Mouse (Mus musculus) CH12.LX (cell line): ENCODE measurements around the gene Zfp318. TPM values are rescaled to one million over a fixed set of nuclear protein-coding genes. Genes with fewer than 3 reads are reported as not detected.

Experiments
- DNase-seq: peaks from one replicate; pipeline ENCODE4 v3.0.0-alpha.2; 2013; ENCODE audit errors: extremely low read depth
- H3K27ac ChIP-seq: 2 replicates; pipeline ENCODE4 v1.5.1; 2012; ENCODE audit warnings: low read depth, mild to moderate bottlenecking, control low read depth, moderate library complexity; ENCODE audit not compliant: insufficient read depth
- H3K27me3 ChIP-seq: replicated peaks from 2 replicates; pipeline ENCODE3; 2012; ENCODE audit warnings: inconsistent platforms
- H3K36me3 ChIP-seq, 2 experiments: replicated peaks in 1 of 2; 2 replicates each; pipeline versions ENCODE3 to v1.6.1; 2012; ENCODE audit warnings: inconsistent platforms in 1 of 2, low read length in 1 of 2, mild to moderate bottlenecking in 1 of 2, mixed read lengths in 1 of 2, moderate library complexity in 1 of 2; ENCODE audit not compliant: control insufficient read depth in 1 of 2, insufficient read depth in 1 of 2
- H3K4me1 ChIP-seq, 2 experiments: 2 replicates each; pipeline ENCODE4 v1.6.1; 2012; ENCODE audit warnings: inconsistent platforms in 1 of 2, moderate library complexity in 1 of 2; ENCODE audit not compliant: insufficient read depth in 2 of 2, control insufficient read depth in 1 of 2
- H3K4me2 ChIP-seq: 2 replicates; pipeline ENCODE4 v1.6.1; 2012; ENCODE audit warnings: low read depth, mild to moderate bottlenecking, control low read depth; ENCODE audit not compliant: poor library complexity, insufficient read depth, severe bottlenecking
- H3K4me3 ChIP-seq, 3 experiments: fragments of 150-350 bp in 1 of 3; sonication (generic) in 1 of 3; replicated peaks in 1 of 3; 2 replicates each; pipeline versions ENCODE3 to v1.5.1; 2011 to 2012; ENCODE audit warnings: low read depth in 2 of 3, low read length in 2 of 3, mild to moderate bottlenecking in 2 of 3, moderate library complexity in 2 of 3, control low read depth in 1 of 3, improper control_type of control experiment in 1 of 3, inconsistent platforms in 1 of 3, mixed read lengths in 1 of 3; ENCODE audit not compliant: poor library complexity in 1 of 3
- H3K79me2 ChIP-seq: replicated peaks from 2 replicates; pipeline ENCODE4 v1.6.1; 2012; ENCODE audit warnings: mild to moderate bottlenecking, moderate library complexity; ENCODE audit not compliant: control insufficient read depth, poor library complexity, insufficient read depth, severe bottlenecking; ENCODE audit errors: extremely low read depth
- H3K9ac ChIP-seq: 2 replicates; pipeline ENCODE4 v1.6.1; 2012; ENCODE audit warnings: low read depth, mild to moderate bottlenecking, control low read depth, moderate library complexity; ENCODE audit not compliant: insufficient read depth
- H3K9me3 ChIP-seq: replicated peaks from 2 replicates; pipeline ENCODE3; 2012; ENCODE audit warnings: low read length, inconsistent platforms, mixed read lengths
- BHLHE40 ChIP-seq: IDR thresholded peaks from 2 replicates; pipeline ENCODE4 v1.6.1; 2011; ENCODE audit warnings: mild to moderate bottlenecking, low read depth, low read length, improper control_type of control experiment
- CHD1 ChIP-seq: IDR thresholded peaks from 2 replicates; pipeline ENCODE4 v1.6.1; 2012; ENCODE audit warnings: low read depth, low read length, improper control_type of control experiment, inconsistent platforms
- CTCF ChIP-seq, 2 experiments: IDR thresholded peaks in 1 of 2; conservative IDR thresholded peaks in 1 of 2; 2 replicates each; pipeline ENCODE4 v1.5.1; 2011 to 2012; ENCODE audit warnings: low read depth in 2 of 2, low read length in 2 of 2, improper control_type of control experiment in 1 of 2, inconsistent platforms in 1 of 2, mild to moderate bottlenecking in 1 of 2, moderate library complexity in 1 of 2
- EP300 ChIP-seq: IDR thresholded peaks from 2 replicates; pipeline ENCODE4 v1.6.1; 2011; ENCODE audit warnings: low read length, improper control_type of control experiment
- GABPA ChIP-seq: IDR thresholded peaks from 2 replicates; pipeline ENCODE4 v1.6.1; 2012; ENCODE audit warnings: low read depth, low read length, improper control_type of control experiment, inconsistent platforms; ENCODE audit not compliant: insufficient replicate concordance
- HCFC1 ChIP-seq: IDR thresholded peaks from 2 replicates; pipeline ENCODE4 v1.6.1; 2012; ENCODE audit warnings: low read depth, mild to moderate bottlenecking, inconsistent platforms, low read length, improper control_type of control experiment
- IRF4 ChIP-seq: IDR thresholded peaks from 2 replicates; pipeline ENCODE4 v1.6.1; 2014; ENCODE audit warnings: low read depth, mild to moderate bottlenecking, inconsistent platforms, low read length, improper control_type of control experiment
- JUN ChIP-seq: IDR thresholded peaks from 2 replicates; pipeline ENCODE4 v1.6.1; 2011; ENCODE audit warnings: low read depth, mild to moderate bottlenecking, low read length, improper control_type of control experiment, moderate library complexity; ENCODE audit not compliant: insufficient read depth
- JUND ChIP-seq: conservative IDR thresholded peaks from 2 replicates; pipeline ENCODE4 v1.6.1; 2011; ENCODE audit warnings: low read depth, low read length, improper control_type of control experiment
- MAX ChIP-seq: IDR thresholded peaks from 2 replicates; pipeline ENCODE4 v1.6.1; 2011; ENCODE audit warnings: low read length, improper control_type of control experiment
- MAZ ChIP-seq: IDR thresholded peaks from 2 replicates; pipeline ENCODE4 v1.6.1; 2012; ENCODE audit warnings: low read depth, mild to moderate bottlenecking, inconsistent platforms, low read length, improper control_type of control experiment, moderate library complexity
- MEF2A ChIP-seq: IDR thresholded peaks from 2 replicates; pipeline ENCODE4 v1.6.1; 2014; ENCODE audit warnings: low read depth, mild to moderate bottlenecking, inconsistent platforms, low read length, improper control_type of control experiment, borderline replicate concordance
- MYC ChIP-seq: IDR thresholded peaks from 2 replicates; pipeline ENCODE4 v1.6.1; 2011; ENCODE audit warnings: low read depth, mild to moderate bottlenecking, improper control_type of control experiment, low read length
- NELFE ChIP-seq: IDR thresholded peaks from 2 replicates; pipeline ENCODE4 v1.6.1; 2011; ENCODE audit warnings: low read depth, low read length, improper control_type of control experiment
- PAX5 ChIP-seq: IDR thresholded peaks from 2 replicates; pipeline ENCODE4 v1.6.1; 2012; ENCODE audit warnings: low read length, inconsistent platforms, mixed read lengths
- POLR2A ChIP-seq: IDR thresholded peaks from 2 replicates; pipeline ENCODE4 v1.6.1; 2011; ENCODE audit warnings: low read depth, mild to moderate bottlenecking, improper control_type of control experiment, low read length
- RCOR1 ChIP-seq: conservative IDR thresholded peaks from 2 replicates; pipeline ENCODE4 v1.6.1; 2012; ENCODE audit warnings: low read depth, mild to moderate bottlenecking, inconsistent platforms, low read length, improper control_type of control experiment
- TBP ChIP-seq: conservative IDR thresholded peaks from 2 replicates; pipeline ENCODE4 v1.6.1; 2011; ENCODE audit warnings: low read depth, low read length, improper control_type of control experiment
- USF1 ChIP-seq: IDR thresholded peaks from 2 replicates; pipeline ENCODE4 v1.6.1; 2014; ENCODE audit warnings: low read depth, mild to moderate bottlenecking, inconsistent platforms, low read length, improper control_type of control experiment
- ZKSCAN1 ChIP-seq: IDR thresholded peaks from 2 replicates; pipeline ENCODE4 v1.6.1; 2012; ENCODE audit warnings: low read depth, inconsistent platforms, low read length, improper control_type of control experiment, borderline replicate concordance
- ZMIZ1 ChIP-seq: IDR thresholded peaks from 2 replicates; pipeline ENCODE4 v1.6.1; 2012; ENCODE audit warnings: low read depth, mild to moderate bottlenecking, inconsistent platforms, low read length, improper control_type of control experiment
- ZNF384 ChIP-seq: IDR thresholded peaks from 2 replicates; pipeline ENCODE4 v1.6.1; 2012; ENCODE audit warnings: low read depth, low read length, improper control_type of control experiment, inconsistent platforms
- dilution Hi-C: fragments of 300-500 bp; cut with MboI; formaldehyde crosslinking; loops from 2 replicates; pipeline ENCODE4 v1.14.3; 2020; ENCODE audit warnings: low sequenced_read_pairs; ENCODE audit not compliant: extremely low pct_unique_long_range_greater_than_20kb, extremely low pct_ligation_motif_present
- in situ Hi-C: fragments of 300-500 bp; cut with MboI; formaldehyde crosslinking; loops from 3 replicates; pipeline ENCODE4 v1.14.3; 2019; ENCODE audit warnings: low sequenced_read_pairs, low pct_ligation_motif_present, low pct_unique_long_range_greater_than_20kb, mixed read lengths
- polyA plus RNA-seq: library from polyadenylated mRNA; unstranded; fragments of >175 nt; gene quantifications from 2 replicates; pipeline ENCODE4 v1.2.1, GENCODE M21; 2012; ENCODE audit warnings: low read depth; ENCODE audit not compliant: insufficient read length
- total RNA-seq, 2 experiments: library from RNA; depleted of rRNA; stranded (reverse); fragments of 300-350 nt in 1 of 2; fragments of >200 nt in 1 of 2; gene quantifications; 2 replicates each; pipeline ENCODE4 v1.2.3; 2012 to 2014

The Zfp318 gene
- total and polyA plus RNA-seq, 3 experiments: 1.4 to 5.0 (median 2.9) TPM

DNA sequence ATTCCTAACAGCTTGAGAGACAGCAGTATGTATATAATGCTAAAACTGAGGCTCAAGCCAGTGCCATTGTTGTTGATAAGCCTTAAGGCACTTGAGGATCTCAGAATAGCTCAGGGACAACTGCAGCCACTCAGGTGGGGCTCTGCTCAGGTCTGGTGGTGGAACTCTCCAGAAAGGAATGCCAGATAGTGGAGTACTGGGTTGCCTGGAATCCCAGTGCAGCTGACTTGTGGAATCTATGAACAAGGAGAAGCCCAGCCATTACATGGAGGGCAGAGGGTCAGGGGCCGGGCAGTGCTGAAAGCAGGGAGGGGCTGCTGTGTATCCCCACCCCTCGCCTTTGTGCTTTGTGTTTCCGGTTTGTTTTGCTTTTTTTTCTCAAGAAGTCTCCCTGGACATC is 74.9 kb downstream of the Zfp318 start:
- Histone ChIP-seq H3K27ac (no peak overlapping the region), H3K4me1 (peaks cover 9 to 12% of the 10 kb centered on the region in 2 experiments; a peak in 3 of 4 replicates), H3K36me3 (no peaks in the 10 kb centered on the region), H3K79me2 (no peaks in the 10 kb centered on the region), H3K9me3 (no peaks in the 10 kb centered on the region), H3K4me3 (no peak overlapping the region), H3K9ac (no peak overlapping the region), H3K4me2 (no peak overlapping the region), H3K27me3 (peaks cover 92% of the 10 kb centered on the region)
- dilution Hi-C loops (no loop called here), in situ Hi-C loops (no loop called here)
- TF ChIP-seq MAZ: no peak
- no peak for DNase-seq

DNA sequence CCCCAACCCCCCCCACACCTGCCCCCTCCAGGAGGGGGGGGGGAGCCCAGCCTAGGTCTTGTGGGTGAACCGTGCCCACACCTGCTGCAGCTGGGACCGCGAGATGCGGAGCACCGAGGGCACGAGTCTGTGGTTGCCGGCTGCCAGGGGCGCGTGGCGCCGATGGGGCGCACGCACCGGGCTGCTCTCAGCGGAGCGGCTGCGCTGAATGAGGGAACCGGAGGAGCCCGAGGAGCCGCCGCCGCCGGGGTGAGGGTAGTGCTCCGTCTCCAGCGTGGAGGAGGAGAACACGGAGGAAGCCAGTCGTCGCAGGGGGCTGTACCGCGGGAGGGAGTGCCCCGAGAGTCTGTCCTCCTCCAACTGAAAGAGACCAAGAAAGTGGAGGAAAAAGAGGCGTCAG is 77.1 kb downstream of the Zfp318 start:
- Histone ChIP-seq H3K4me2 (no peak overlapping the region), H3K4me3 (no peak overlapping the region), H3K79me2 (no peaks in the 10 kb centered on the region), H3K9ac (no peak overlapping the region), H3K9me3 (no peaks in the 10 kb centered on the region), H3K4me1 (peaks cover 4 to 9% of the 10 kb centered on the region in 2 experiments; a peak in 3 of 4 replicates), H3K36me3 (no peaks in the 10 kb centered on the region), H3K27me3 (peaks cover 89% of the 10 kb centered on the region), H3K27ac (no peak overlapping the region)
- in situ Hi-C loops (no loop called here), dilution Hi-C loops (no loop called here)
- DNase-seq: no peak
- TF ChIP-seq CTCF (conservative IDR thresholded peaks at IDR 0.05 in 1 of 2, IDR thresholded peaks at IDR 0.05 in 1 of 2; ENCODE audit: low read depth in 2 of 2, low read length in 2 of 2) (no peak), PAX5 (no peak), MAX (no peak), POLR2A (no peak), IRF4 (no peak), MYC (no peak), ZKSCAN1 (no peak), ZNF384 (no peak), EP300 (no peak)

DNA sequence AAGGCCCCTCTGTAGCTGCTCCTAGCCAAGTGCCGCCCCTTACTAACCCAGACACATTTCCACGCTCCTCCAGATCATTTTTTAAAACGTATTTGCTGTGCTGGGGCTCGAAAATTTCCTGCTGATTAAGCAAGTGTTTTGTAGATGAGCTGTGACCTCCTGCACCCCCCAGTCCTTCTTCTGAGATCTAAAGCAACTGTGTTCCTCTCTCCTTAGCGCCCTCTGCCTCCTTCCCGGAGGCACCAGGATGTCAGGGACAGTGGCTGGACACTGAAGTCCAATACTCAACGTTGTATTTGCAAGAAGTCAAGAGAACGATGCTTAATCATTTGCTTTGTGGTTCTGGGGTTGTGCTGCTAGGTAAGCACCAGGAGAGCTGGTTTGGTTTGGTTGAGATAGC is 77.8 kb downstream of the Zfp318 start:
- H3K27me3 ChIP-seq: peaks cover 89% of the 10 kb centered on the region
- no peak overlapping the region for H3K9ac ChIP-seq
- TF ChIP-seq ZMIZ1 (no peak), JUN (no peak), RCOR1 (no peak), GABPA (no peak), USF1 (no peak), EP300 (no peak), HCFC1 (no peak), BHLHE40 (no peak), MEF2A (no peak), MYC (no peak), JUND (no peak), NELFE (no peak), CTCF (conservative IDR thresholded peaks at IDR 0.05 in 1 of 2, IDR thresholded peaks at IDR 0.05 in 1 of 2; ENCODE audit: low read depth in 2 of 2, low read length in 2 of 2) (no peak), TBP (no peak), CHD1 (no peak)
- no peaks in the 10 kb centered on the region for H3K9me3 ChIP-seq
- in situ Hi-C loops (no loop called here), dilution Hi-C loops (no loop called here)
- H3K4me2 ChIP-seq: no peak overlapping the region
- no peak overlapping the region for H3K4me3 ChIP-seq
- DNase-seq: no peak
- H3K79me2 ChIP-seq: no peaks in the 10 kb centered on the region
- H3K36me3 ChIP-seq: no peaks in the 10 kb centered on the region
- H3K4me1 ChIP-seq: peaks cover 3 to 9% of the 10 kb centered on the region in 2 experiments; a peak in 3 of 4 replicates
- H3K27ac ChIP-seq: no peak overlapping the region
